8 mouse cellular contexts compared by ENCODE assay signal in genomic region chr11:88046944-88047794, GRCm38 (mm10). TPM values are rescaled to one million over a fixed set of nuclear protein-coding genes. Genes with fewer than 3 reads are reported as not detected.
DNase-seq lines count a peak whose midpoint lies in the region; ATAC-seq and TF ChIP-seq lines count a peak whose summit lies in the region.

Gene Srsf1 (plus strand): TSS chr11:88047373.

- TF ChIP-seq POLR2A in kidney, adult 2 months (IDR thresholded peaks at IDR 0.05; ENCODE audit: low read depth, low read length): peak; percentile 93
- TF ChIP-seq POLR2A in spleen, adult 2 months (IDR thresholded peaks at IDR 0.05; ENCODE audit: low read depth, low read length): peak; percentile 90

- DNase-seq in 3134 (ENCODE audit: extremely low read depth, insufficient read length, low spot score): peak; percentile 99
- DNase-seq in adrenal gland, postnatal 36 days: peak; percentile 98 to 99
- DNase-seq in heart, adult 18-20 months: peak; percentile 98
- peak; percentile 99 for DNase-seq in kidney, adult 2 months
- DNase-seq in spleen, adult 2 months (ENCODE audit: low read depth in 1 of 2, low spot score in 2 of 2): peak; percentile 97 to 98

- H3K9me3 ChIP-seq in embryonic facial prominence, embryonic 13.5 days: no peaks in the 10 kb centered on the region
- H3K9me3 ChIP-seq in limb, embryonic 12.5 days: no peaks in the 10 kb centered on the region
- H3K9me3 ChIP-seq in midbrain, embryonic 15.5 days: no peaks in the 10 kb centered on the region

- peak within 1 kb of the TSS; percentile 100 for H3K27ac ChIP-seq in embryonic facial prominence, embryonic 13.5 days
- H3K27ac ChIP-seq in kidney, adult 2 months (ENCODE audit: insufficient read depth, low read depth, low read length): peak within 1 kb of the TSS; percentile 98
- peak within 1 kb of the TSS; percentile 100 for H3K27ac ChIP-seq in limb, embryonic 12.5 days
- peak within 1 kb of the TSS; percentile 97 for H3K27ac ChIP-seq in midbrain, embryonic 15.5 days
- peak within 1 kb of the TSS; percentile 99 for H3K27ac ChIP-seq in spleen, adult 2 months (ENCODE audit: insufficient read depth, low read length)

- under 1% methylated on average over 60 of the region's 60 CpGs for WGBS in embryonic facial prominence, embryonic 13.5 days
- under 1% methylated on average over 60 of the region's 60 CpGs for WGBS in kidney, adult 2 months
- under 1% methylated on average over 60 of the region's 60 CpGs for WGBS in limb, embryonic 12.5 days
- whole genome bisulfite sequencing in midbrain, embryonic 15.5 days: under 1% methylated on average over 59 of the region's 60 CpGs
- under 1% methylated on average over 59 of the region's 60 CpGs for WGBS in spleen, adult 2 months

- peaks cover 23% of the 10 kb centered on the region for H3K36me3 ChIP-seq in embryonic facial prominence, embryonic 13.5 days
- H3K36me3 ChIP-seq in kidney, adult 2 months (ENCODE audit: control insufficient read depth, insufficient read depth, low read length): no peaks in the 10 kb centered on the region; the same call in 1 of the 2 replicates
- peaks cover 35% of the 10 kb centered on the region for H3K36me3 ChIP-seq in limb, embryonic 12.5 days
- H3K36me3 ChIP-seq in midbrain, embryonic 15.5 days (replicated peaks): 0 out of 2 replicates have a peak, but pooled peaks cover 3% of the 10 kb centered on the region
- H3K36me3 ChIP-seq in spleen, adult 2 months (ENCODE audit: control insufficient read depth, insufficient read depth, low read length): peaks cover 9% of the 10 kb centered on the region

- peaks cover 28% of the 10 kb centered on the region for H3K4me1 ChIP-seq in embryonic facial prominence, embryonic 13.5 days
- peaks cover 3% of the 10 kb centered on the region; the same call in 1 of the 2 replicates for H3K4me1 ChIP-seq in kidney, adult 2 months (ENCODE audit: control insufficient read depth, insufficient read depth, low read length)
- H3K4me1 ChIP-seq in limb, embryonic 12.5 days (replicated peaks): peaks cover 27% of the 10 kb centered on the region
- peaks cover 37% of the 10 kb centered on the region for H3K4me1 ChIP-seq in midbrain, embryonic 15.5 days
- H3K4me1 ChIP-seq in spleen, adult 2 months (ENCODE audit: control insufficient read depth, insufficient read depth, insufficient read length): peaks cover 6% of the 10 kb centered on the region; the same call in 1 of the 2 replicates

- peak; percentile 88 for ATAC-seq in embryonic facial prominence, embryonic 13.5 days (ENCODE audit: insufficient number of reproducible peaks, insufficient read depth, low FRiP score, low TSS enrichment, low read depth)
- ATAC-seq in limb, embryonic 12.5 days (ENCODE audit: insufficient number of reproducible peaks, insufficient read depth, low FRiP score, low TSS enrichment, low read depth): peak; percentile 90
- peak; percentile 93 for ATAC-seq in midbrain, embryonic 15.5 days (replicated peaks)

- TF ChIP-seq CTCF in kidney, adult 2 months (conservative IDR thresholded peaks at IDR 0.05; ENCODE audit: insufficient read depth, insufficient read length, low read depth, low read length): no peak
- no peak for TF ChIP-seq CTCF in spleen, adult 2 months (IDR thresholded peaks at IDR 0.05; ENCODE audit: extremely low read depth, insufficient read depth, insufficient read length, insufficient replicate concordance)

- no peaks in the 10 kb centered on the region for H3K27me3 ChIP-seq in embryonic facial prominence, embryonic 13.5 days
- no peaks in the 10 kb centered on the region for H3K27me3 ChIP-seq in kidney, adult 2 months (replicated peaks; ENCODE audit: control insufficient read depth, insufficient read depth, low read length)
- no peaks in the 10 kb centered on the region for H3K27me3 ChIP-seq in limb, embryonic 12.5 days
- no peaks in the 10 kb centered on the region for H3K27me3 ChIP-seq in midbrain, embryonic 15.5 days (replicated peaks)
- H3K27me3 ChIP-seq in spleen, adult 2 months (ENCODE audit: control insufficient read depth, insufficient read depth, low read length): no peaks in the 10 kb centered on the region

- H3K4me3 ChIP-seq in embryonic facial prominence, embryonic 13.5 days: peak within 1 kb of the TSS; percentile 97
- H3K4me3 ChIP-seq in kidney, adult 2 months (ENCODE audit: insufficient read depth, low read depth, low read length): peak within 1 kb of the TSS; percentile 92
- H3K4me3 ChIP-seq in limb, embryonic 12.5 days (replicated peaks): peak within 1 kb of the TSS; percentile 98
- peak within 1 kb of the TSS; percentile 95 for H3K4me3 ChIP-seq in midbrain, embryonic 15.5 days
- peak within 1 kb of the TSS; percentile 98 for H3K4me3 ChIP-seq in spleen, adult 2 months (ENCODE audit: extremely low read depth, insufficient read depth, insufficient read length)

- H3K9ac ChIP-seq in embryonic facial prominence, embryonic 13.5 days: peak within 1 kb of the TSS; percentile 100
- H3K9ac ChIP-seq in limb, embryonic 12.5 days (replicated peaks): peak within 1 kb of the TSS; percentile 99
- H3K9ac ChIP-seq in midbrain, embryonic 15.5 days: peak within 1 kb of the TSS; percentile 95

- H3K4me2 ChIP-seq in embryonic facial prominence, embryonic 13.5 days: peak within 1 kb of the TSS; percentile 79
- peak within 1 kb of the TSS; percentile 88 for H3K4me2 ChIP-seq in limb, embryonic 12.5 days
- H3K4me2 ChIP-seq in midbrain, embryonic 15.5 days: peak within 1 kb of the TSS; percentile 59

RNA-seq across cellular contexts. Expression of gene Srsf1, which starts in this region (rescaled TPM):
- total RNA-seq in adrenal gland, postnatal 36 days (2021): 100 to 1,000 TPM; 212 to 243 TPM
- polyA plus RNA-seq in embryonic facial prominence, embryonic 13.5 days (2015; fragmentation: Nextera tagmentation; extraction: Ambion mirVana): 374 and 398 TPM in 2 replicates
- total RNA-seq in heart, adult 18-20 months (2021): 100 to 1,000 TPM in 1 of 2 experiments, 10 to 100 TPM in 1; 88.5 to 102 TPM
- polyA plus RNA-seq in kidney, adult 2 months (2012; rRNA removed): 56.6 and 59.8 TPM in 2 replicates
- polyA plus RNA-seq in limb, embryonic 12.5 days (2016; fragmentation: Nextera tagmentation; extraction: Ambion mirVana): 505 and 534 TPM in 2 replicates
- 229 and 241 TPM in 2 replicates for polyA plus RNA-seq in midbrain, embryonic 15.5 days (2015; fragmentation: Nextera tagmentation; extraction: Ambion mirVana)
- 106 and 133 TPM in 2 replicates for polyA plus RNA-seq in spleen, adult 2 months (2012; rRNA removed)

Comparison
In these comparisons a context has a peak if more than half of its experiments do, and no peak if none do; other contexts are left out.
1. Peak in every context shown above with its lines: DNase-seq, ATAC-seq, H3K4me3 ChIP-seq and H3K27ac ChIP-seq.